Mouse (Mus musculus): ENCODE results near the gene Taf1d.
"Not testable (repeated sequence)": the region's sequence is repeated elsewhere in the genome, so short reads cannot be mapped to it uniquely, and the experiment has no call there.

Gene Taf1d

GRCm38 (mm10) chr9:15305503-15306397, at the start of gene Taf1d:
Taf1d (plus strand) TSS chr9:15306214.
- peak; percentile 99 for DNase-seq (ENCODE audit: low spot score in 2 of 2)

- no peak for DNase-seq (ENCODE audit: low spot score in 2 of 2)
These were observed 49.8 kb upstream of the Taf1d start for GRCm38 (mm10) chr9:15256214-15256613.

- no peak for DNase-seq (ENCODE audit: low spot score in 2 of 2)
These were observed 44.0 kb upstream of the Taf1d start for GRCm38 (mm10) chr9:15261980-15262379.

- no peak for DNase-seq (ENCODE audit: low spot score in 2 of 2)
These were observed 42.5 kb upstream of the Taf1d start for GRCm38 (mm10) chr9:15263487-15263886.

GRCm38 (mm10) chr9:15273981-15274380, 32.0 kb upstream of the Taf1d start:
- DNase-seq (ENCODE audit: low spot score in 2 of 2), result no peak

- no peak for DNase-seq (ENCODE audit: low spot score in 2 of 2)
These were observed 29.2 kb upstream of the Taf1d start for GRCm38 (mm10) chr9:15276855-15277254.

- no peak for DNase-seq (ENCODE audit: low spot score in 2 of 2)
These were observed 27.7 kb upstream of the Taf1d start for GRCm38 (mm10) chr9:15278343-15278742.

- DNase-seq (ENCODE audit: low spot score in 2 of 2), result no peak
These were observed 26.8 kb upstream of the Taf1d start for GRCm38 (mm10) chr9:15279139-15279648.

- DNase-seq (ENCODE audit: low spot score in 2 of 2), result peak; percentile 88 to 93
These were observed 26.1 kb upstream of the Taf1d start, which contains the start of gene Med17 for GRCm38 (mm10) chr9:15279649-15280490. Med17 (minus strand) TSS chr9:15279931.

- DNase-seq (ENCODE audit: low spot score in 2 of 2), result no peak
These were observed 25.5 kb upstream of the Taf1d start for GRCm38 (mm10) chr9:15280491-15280879.

- no peak for DNase-seq (ENCODE audit: low spot score in 2 of 2)
These were observed 20.6 kb upstream of the Taf1d start for GRCm38 (mm10) chr9:15285443-15285842.

- DNase-seq (ENCODE audit: low spot score in 2 of 2), result no peak
These were observed 18.2 kb upstream of the Taf1d start for GRCm38 (mm10) chr9:15287846-15288245.

GRCm38 (mm10) chr9:15288402-15288801, 17.6 kb upstream of the Taf1d start:
- DNase-seq (ENCODE audit: low spot score in 2 of 2), result no peak

- no peak for DNase-seq (ENCODE audit: low spot score in 2 of 2)
These were observed 16.8 kb upstream of the Taf1d start for GRCm38 (mm10) chr9:15289251-15289650.

GRCm38 (mm10) chr9:15297112-15297511, 8.9 kb upstream of the Taf1d start:
- no peak for DNase-seq (ENCODE audit: low spot score in 2 of 2)

GRCm38 (mm10) chr9:15298451-15298850, 7.6 kb upstream of the Taf1d start:
- DNase-seq (ENCODE audit: low spot score in 2 of 2), result no peak

GRCm38 (mm10) chr9:15300056-15300455, 6.0 kb upstream of the Taf1d start:
- DNase-seq (ENCODE audit: low spot score in 2 of 2), result no peak

- DNase-seq (ENCODE audit: low spot score in 2 of 2), result peak in 1 of 2 experiments; percentile 67
These were observed 4.6 kb upstream of the Taf1d start for GRCm38 (mm10) chr9:15301399-15301798.

GRCm38 (mm10) chr9:15302006-15302405, 4.0 kb upstream of the Taf1d start:
- not testable (repeated sequence) for DNase-seq (ENCODE audit: low spot score in 2 of 2)

- DNase-seq (ENCODE audit: low spot score in 2 of 2), result no peak
These were observed 3.1 kb upstream of the Taf1d start for GRCm38 (mm10) chr9:15302881-15303280.

GRCm38 (mm10) chr9:15306398-15307119, 545 bp downstream of the Taf1d start, which contains the start of gene 4931406C07Rik:
4931406C07Rik (minus strand) TSS chr9:15306448.
- DNase-seq (ENCODE audit: low spot score in 2 of 2), result no peak

Data from urinary bladder, postnatal 36 days (tissue).